Mouse (Mus musculus) MEL (cell line): Measurements from ENCODE around the gene Cirbp.

Experiments
- BHLHE40 ChIP-seq: IDR thresholded peaks from 2 replicates; pipeline ENCODE4 v1.6.1; 2012; ENCODE audit warnings: low read depth, mild to moderate bottlenecking, inconsistent platforms, low read length, improper control_type of control experiment, borderline replicate concordance
- CTCF ChIP-seq, 3 experiments: IDR thresholded peaks in 2 of 3; conservative IDR thresholded peaks in 1 of 3; 2 replicates each; pipeline ENCODE4 v1.5.1; 2011 to 2012; ENCODE audit warnings: low read length in 3 of 3, low read depth in 2 of 3, mild to moderate bottlenecking in 2 of 3, improper control_type of control experiment in 1 of 3, inconsistent platforms in 1 of 3, mixed read lengths in 1 of 3, moderate library complexity in 1 of 3; ENCODE audit not compliant: control insufficient read depth in 1 of 3, insufficient read depth in 1 of 3, poor library complexity in 1 of 3, severe bottlenecking in 1 of 3
- E2F4 ChIP-seq: IDR thresholded peaks from 2 replicates; pipeline ENCODE4 v1.6.1; 2011; ENCODE audit warnings: low read depth, low read length, improper control_type of control experiment, borderline replicate concordance
- EP300 ChIP-seq, 2 experiments: IDR thresholded peaks; 2 replicates each; pipeline ENCODE4 v1.6.1; 2011; ENCODE audit warnings: improper control_type of control experiment in 2 of 2, low read length in 2 of 2, low read depth in 1 of 2, mild to moderate bottlenecking in 1 of 2
- ETS1 ChIP-seq: IDR thresholded peaks from 2 replicates; pipeline ENCODE4 v1.6.1; 2012; ENCODE audit warnings: low read depth, mild to moderate bottlenecking, inconsistent platforms, low read length, improper control_type of control experiment, moderate library complexity
- POLR2A ChIP-seq, 2 experiments: IDR thresholded peaks; 2 replicates each; pipeline ENCODE4 v1.6.1; 2011 to 2012; ENCODE audit warnings: low read length in 2 of 2, mild to moderate bottlenecking in 2 of 2, control low read depth in 1 of 2, improper control_type of control experiment in 1 of 2, low read depth in 1 of 2, moderate library complexity in 1 of 2; ENCODE audit not compliant: control insufficient read depth in 1 of 2, insufficient read depth in 1 of 2, poor library complexity in 1 of 2
- TAL1 ChIP-seq: IDR thresholded peaks from 2 replicates; pipeline ENCODE4 v1.6.1; 2012; ENCODE audit warnings: mild to moderate bottlenecking, inconsistent platforms, low read length, moderate library complexity, mixed read lengths
- USF1 ChIP-seq: IDR thresholded peaks from 2 replicates; pipeline ENCODE4 v1.6.1; 2014; ENCODE audit warnings: low read depth, mild to moderate bottlenecking, inconsistent platforms, low read length, improper control_type of control experiment, moderate library complexity
- ZC3H11A ChIP-seq: IDR thresholded peaks from 2 replicates; pipeline ENCODE4 v1.6.1; 2012; ENCODE audit warnings: low read depth, mild to moderate bottlenecking, inconsistent platforms, low read length, improper control_type of control experiment
- ZNF384 ChIP-seq: IDR thresholded peaks from 2 replicates; pipeline ENCODE4 v1.6.1; 2012; ENCODE audit warnings: low read depth, mild to moderate bottlenecking, inconsistent platforms, low read length, improper control_type of control experiment

DNA sequence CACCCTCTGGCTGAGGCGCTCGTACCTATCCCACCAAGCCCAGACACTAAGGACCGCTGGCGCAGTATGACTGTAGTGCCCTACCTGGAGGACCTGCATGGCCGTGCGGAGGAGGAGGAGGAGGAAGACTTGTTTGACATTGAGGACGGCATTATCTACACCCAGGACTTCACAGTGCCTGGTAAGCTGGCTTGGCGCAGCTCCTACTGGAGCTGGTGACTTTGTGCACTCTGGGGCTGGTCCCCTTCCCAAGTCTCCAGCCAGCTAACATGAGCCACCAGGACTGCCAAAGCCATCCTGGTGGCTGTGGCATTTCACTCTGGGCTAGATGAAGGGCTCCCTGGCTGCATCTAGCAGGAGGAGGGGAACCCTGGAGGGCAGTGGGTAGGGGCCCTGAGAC lies 37.9 kb upstream of the Cirbp start:
- no peak for TF ChIP-seq EP300 (IDR thresholded peaks at IDR 0.05; ENCODE audit: low read depth in 1 of 2, low read length in 2 of 2)
- TF ChIP-seq CTCF (IDR thresholded peaks at IDR 0.05 in 2 of 3, conservative IDR thresholded peaks at IDR 0.05 in 1 of 3; ENCODE audit: control insufficient read depth in 1 of 3, insufficient read depth in 1 of 3, low read depth in 2 of 3, low read length in 3 of 3, poor library complexity in 1 of 3, severe bottlenecking in 1 of 3), result no peak
- no peak for TF ChIP-seq USF1
- TF ChIP-seq BHLHE40, result no peak
- no peak for TF ChIP-seq ETS1
- TF ChIP-seq E2F4, result no peak
- no peak for TF ChIP-seq ZNF384
- TF ChIP-seq POLR2A (IDR thresholded peaks at IDR 0.05; ENCODE audit: control insufficient read depth in 1 of 2, insufficient read depth in 1 of 2, low read depth in 1 of 2, low read length in 2 of 2, poor library complexity in 1 of 2), result no peak
- TF ChIP-seq ZC3H11A, result no peak
- no peak for TF ChIP-seq TAL1
